Mouse (Mus musculus): ENCODE measurements at regions not wholly inside any gene's neighbourhood (a gene's known extent, or its start where the extent isn't known, plus 50 kb on each side); places are given as distances from the start of the nearest gene placed in this dataset.

DNA sequence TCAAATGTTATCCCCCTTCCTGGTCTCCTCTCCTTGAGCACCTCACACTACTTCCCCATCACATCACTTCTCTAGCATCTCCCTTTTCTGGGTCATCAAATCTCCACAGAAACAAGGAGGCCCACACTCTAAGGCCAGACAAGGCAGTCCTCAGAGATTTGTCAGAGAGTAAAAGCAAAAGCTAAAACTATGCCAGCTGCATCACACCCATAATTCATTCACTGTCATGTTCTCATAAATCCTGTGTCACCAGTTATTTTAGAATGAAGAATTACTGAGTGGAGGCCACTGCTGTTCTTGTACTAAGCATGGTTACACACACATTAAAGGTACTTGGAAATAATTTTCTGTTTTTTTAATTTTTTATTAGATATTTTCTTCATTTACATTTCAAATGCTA lies 3613.1 kb upstream of the Gm7489 start:
- TF ChIP-seq USF1 (IDR thresholded peaks at IDR 0.05; ENCODE audit: low read depth), result no peak
- TF ChIP-seq POLR2A (IDR thresholded peaks at IDR 0.05; ENCODE audit: insufficient read length, low read depth), result no peak
- no peak for TF ChIP-seq SRF (IDR thresholded peaks at IDR 0.05; ENCODE audit: control insufficient read depth, insufficient read length, low read depth)
- no peak for TF ChIP-seq TCF12 (IDR thresholded peaks at IDR 0.05; ENCODE audit: insufficient read depth, poor library complexity, severe bottlenecking)
- no peak for TF ChIP-seq E2F4 (IDR thresholded peaks at IDR 0.05; ENCODE audit: insufficient read depth)
- no peak for TF ChIP-seq MAX (IDR thresholded peaks at IDR 0.05; ENCODE audit: low read depth)
- TF ChIP-seq MYOD1 (IDR thresholded peaks at IDR 0.05; ENCODE audit: control insufficient read depth in 1 of 3, insufficient read length in 2 of 3, low read depth in 2 of 3), result no peak
- TF ChIP-seq POLR2AphosphoS2 (IDR thresholded peaks at IDR 0.05; ENCODE audit: insufficient read length, low read depth), result no peak
- no peak for TF ChIP-seq REST (IDR thresholded peaks at IDR 0.05; ENCODE audit: insufficient read depth, insufficient read length)
- TF ChIP-seq MYOG (IDR thresholded peaks at IDR 0.05; ENCODE audit: control insufficient read depth in 1 of 3, insufficient read depth in 1 of 3, insufficient read length in 2 of 3, low read depth in 2 of 3), result no peak

Measured in myocyte (in vitro differentiated cells).